Mouse (Mus musculus): ENCODE data around the gene Dmbx1. TPM values are rescaled to one million over a fixed set of nuclear protein-coding genes. Genes with fewer than 3 reads are reported as not detected.

Dmbx1 gene
- polyA plus RNA-seq (2017; shearing (Covaris generic)), result not detected

GRCm38 (mm10) chr4:115939295-115940102 is at the start of gene Dmbx1:
Gene Dmbx1 (minus strand): TSS chr4:115939926.

DNA sequence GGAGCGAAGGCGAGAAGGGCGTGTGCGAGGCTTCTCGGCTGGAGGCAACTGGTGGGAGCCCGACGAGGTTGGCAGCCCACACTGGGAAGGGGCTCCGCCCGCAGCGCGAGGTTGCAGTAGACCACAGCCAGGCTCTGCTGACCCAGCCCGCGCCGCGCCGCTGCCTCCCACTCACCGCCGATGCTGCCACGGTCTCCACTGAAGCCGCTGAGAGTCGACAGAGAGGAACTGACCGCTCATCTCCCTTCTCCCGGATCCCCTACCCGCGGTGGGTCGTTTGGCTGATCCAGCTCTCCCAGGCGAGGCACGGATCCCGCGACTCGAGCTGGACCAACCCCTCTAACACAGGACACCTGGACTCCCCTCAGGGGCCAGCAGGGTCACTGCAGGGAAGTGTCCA is 49.2 kb downstream of the Dmbx1 start, which contains the start of gene 6430628N08Rik:
6430628N08Rik (plus strand) TSS at position 113 of the 400 bp plus-strand sequence.

GRCm38 (mm10) chr4:115884022-115884421 is 55.7 kb downstream of the Dmbx1 start, which contains the start of gene Kncn:
Gene Kncn (plus strand): TSS chr4:115884400.

Other genes with a start within 250 kb of the Dmbx1 start
- 65.7 TPM for gene Efcab14, start 202.2 kb downstream of the Dmbx1 start, polyA plus RNA-seq (2017; shearing (Covaris generic))
- gene Tex38, start 158.9 kb downstream of the Dmbx1 start, polyA plus RNA-seq (2017; shearing (Covaris generic)), result not detected
- gene Atpaf1, start 155.1 kb downstream of the Dmbx1 start, polyA plus RNA-seq (2017; shearing (Covaris generic)), result 27.1 TPM
- 28.4 TPM for gene Mob3c, start 111.8 kb downstream of the Dmbx1 start, polyA plus RNA-seq (2017; shearing (Covaris generic))
- gene Mknk1, start 100.7 kb downstream of the Dmbx1 start, polyA plus RNA-seq (2017; shearing (Covaris generic)), result 70.6 TPM
- gene Kncn, start 55.5 kb downstream of the Dmbx1 start, polyA plus RNA-seq (2017; shearing (Covaris generic)), result not detected
- gene 6430628N08Rik, start 49.3 kb downstream of the Dmbx1 start, polyA plus RNA-seq (2017; shearing (Covaris generic)), result not detected
- 129 TPM for gene Faah, start 78.0 kb upstream of the Dmbx1 start, polyA plus RNA-seq (2017; shearing (Covaris generic))
- 33.5 TPM for gene Nsun4, start 114.0 kb upstream of the Dmbx1 start, polyA plus RNA-seq (2017; shearing (Covaris generic))
- 526 TPM for gene Uqcrh, start 135.1 kb upstream of the Dmbx1 start, polyA plus RNA-seq (2017; shearing (Covaris generic))
- gene Lrrc41, start 135.3 kb upstream of the Dmbx1 start, polyA plus RNA-seq (2017; shearing (Covaris generic)), result 45.9 TPM
- gene Rad54l, start 183.8 kb upstream of the Dmbx1 start, polyA plus RNA-seq (2017; shearing (Covaris generic)), result 6.5 TPM
- 8.0 TPM for gene Pomgnt1, start 183.9 kb upstream of the Dmbx1 start, polyA plus RNA-seq (2017; shearing (Covaris generic))
- 0.83 TPM for gene Lurap1, start 211.4 kb upstream of the Dmbx1 start, polyA plus RNA-seq (2017; shearing (Covaris generic))
- not detected for gene Tspan1, start 227.7 kb upstream of the Dmbx1 start, polyA plus RNA-seq (2017; shearing (Covaris generic))
- not detected for gene 1700042G07Rik, start 233.4 kb upstream of the Dmbx1 start, polyA plus RNA-seq (2017; shearing (Covaris generic))
- not detected for gene Gm49337, start 233.5 kb upstream of the Dmbx1 start, polyA plus RNA-seq (2017; shearing (Covaris generic))

Data from activated CD4-positive, CD25-positive, alpha-beta regulatory T cell, adult 9 weeks (primary cell).